In genomic region chr11:70518923-70519322, GRCm38 (mm10) we compare ENCODE assay signal across 11 mouse cellular contexts. TPM values are rescaled to one million over a fixed set of nuclear protein-coding genes. Genes with fewer than 3 reads are reported as not detected.
A peak's percentile ranks its signal among the peaks of the same experiment; 100 is the strongest.
DNase-seq lines count a peak whose midpoint lies in the region; ATAC-seq lines count a peak whose summit lies in the region.
"Had no signal": no experiment of that assay in that cellular context is flagged by ENCODE, and none has a peak within 500 bp of the region (broad histone marks: within the 10 kb centered on the region; RNA-seq: fewer than 3 reads in every experiment).

Gene Gltpd2 (plus strand): TSS chr11:70519196.

- H3K27ac ChIP-seq in heart, embryonic 15.5 days, result peak within 1 kb of the TSS; percentile 70
- H3K27ac ChIP-seq in embryonic facial prominence, embryonic 11.5 days (replicated peaks; ENCODE audit: low read depth, low read length), result no peak within 1 kb of the TSS
- no peak within 1 kb of the TSS for H3K27ac ChIP-seq in hindbrain, embryonic 16.5 days (ENCODE audit: low read depth, low read length)
- no peak within 1 kb of the TSS for H3K27ac ChIP-seq in midbrain, embryonic 14.5 days (replicated peaks; ENCODE audit: low read depth, low read length)

- no peaks in the 10 kb centered on the region for H3K36me3 ChIP-seq in heart, embryonic 15.5 days
- H3K36me3 ChIP-seq in embryonic facial prominence, embryonic 11.5 days (replicated peaks; ENCODE audit: control insufficient read depth, insufficient read depth, low read depth, low read length), result no peaks in the 10 kb centered on the region
- H3K36me3 ChIP-seq in hindbrain, embryonic 16.5 days (ENCODE audit: control insufficient read depth, insufficient read depth, low read length), result no peaks in the 10 kb centered on the region
- H3K36me3 ChIP-seq in midbrain, embryonic 14.5 days (ENCODE audit: control insufficient read depth, insufficient read depth, low read length), result no peaks in the 10 kb centered on the region

- peaks cover 15% of the 10 kb centered on the region for H3K4me1 ChIP-seq in heart, embryonic 15.5 days (replicated peaks)
- H3K4me1 ChIP-seq in embryonic facial prominence, embryonic 11.5 days (ENCODE audit: control insufficient read depth, insufficient read depth, low read length), result no peaks in the 10 kb centered on the region
- H3K4me1 ChIP-seq in hindbrain, embryonic 16.5 days (ENCODE audit: control insufficient read depth, insufficient read depth, low read depth, low read length), result peaks cover 2% of the 10 kb centered on the region; the same call in 1 of the 2 replicates
- no peaks in the 10 kb centered on the region for H3K4me1 ChIP-seq in midbrain, embryonic 14.5 days (ENCODE audit: control insufficient read depth, insufficient read depth, low read length)

- H3K27me3 ChIP-seq in heart, embryonic 15.5 days, result no peaks in the 10 kb centered on the region
- no peaks in the 10 kb centered on the region for H3K27me3 ChIP-seq in embryonic facial prominence, embryonic 11.5 days (ENCODE audit: control insufficient read depth, insufficient read depth, low read length)
- H3K27me3 ChIP-seq in hindbrain, embryonic 16.5 days (replicated peaks; ENCODE audit: control insufficient read depth, insufficient read depth, low read length), result peaks cover 3% of the 10 kb centered on the region; the same call in 1 of the 2 replicates
- no peaks in the 10 kb centered on the region for H3K27me3 ChIP-seq in midbrain, embryonic 14.5 days (ENCODE audit: control insufficient read depth, insufficient read depth, low read length)
- H3K27me3 ChIP-seq: CH12.LX had no signal

- H3K9me3 ChIP-seq in heart, embryonic 15.5 days (replicated peaks), result no peaks in the 10 kb centered on the region
- H3K9me3 ChIP-seq in embryonic facial prominence, embryonic 11.5 days (replicated peaks; ENCODE audit: control insufficient read depth, low read length), result no peaks in the 10 kb centered on the region
- no peaks in the 10 kb centered on the region for H3K9me3 ChIP-seq in hindbrain, embryonic 16.5 days (ENCODE audit: control insufficient read depth, low read length)
- no peaks in the 10 kb centered on the region for H3K9me3 ChIP-seq in midbrain, embryonic 14.5 days (ENCODE audit: control insufficient read depth, low read length)

- H3K9ac ChIP-seq in heart, embryonic 15.5 days, result peak within 1 kb of the TSS; percentile 62
- peak within 1 kb of the TSS; percentile 43 for H3K9ac ChIP-seq in embryonic facial prominence, embryonic 11.5 days (replicated peaks; ENCODE audit: low read length)
- H3K9ac ChIP-seq in hindbrain, embryonic 16.5 days (ENCODE audit: low read depth, low read length), result peak within 1 kb of the TSS; percentile 39
- peak within 1 kb of the TSS; percentile 43; the same call in 1 of the 2 replicates for H3K9ac ChIP-seq in midbrain, embryonic 14.5 days (replicated peaks; ENCODE audit: low read length)

- ATAC-seq in heart, embryonic 15.5 days (replicated peaks; ENCODE audit: insufficient number of reproducible peaks, insufficient read depth, low FRiP score, low read depth), result no peak
- no peak for ATAC-seq in embryonic facial prominence, embryonic 11.5 days (replicated peaks; ENCODE audit: insufficient number of reproducible peaks, low FRiP score, low TSS enrichment, low read depth)
- ATAC-seq in hindbrain, embryonic 16.5 days, result no peak
- no peak for ATAC-seq in midbrain, embryonic 14.5 days (ENCODE audit: low FRiP score, low TSS enrichment)

- H3K4me2 ChIP-seq in heart, embryonic 15.5 days, result peak within 1 kb of the TSS; percentile 76
- H3K4me2 ChIP-seq in embryonic facial prominence, embryonic 11.5 days (ENCODE audit: low read depth, low read length), result peak within 1 kb of the TSS; percentile 24
- peak within 1 kb of the TSS; percentile 38 for H3K4me2 ChIP-seq in hindbrain, embryonic 16.5 days (ENCODE audit: low read length)
- peak within 1 kb of the TSS; percentile 46 for H3K4me2 ChIP-seq in midbrain, embryonic 14.5 days (ENCODE audit: low read length)

- peak within 1 kb of the TSS; percentile 46 for H3K4me3 ChIP-seq in heart, embryonic 15.5 days
- peak within 1 kb of the TSS; percentile 5 for H3K4me3 ChIP-seq in embryonic facial prominence, embryonic 11.5 days (ENCODE audit: low read depth, low read length)
- H3K4me3 ChIP-seq in hindbrain, embryonic 16.5 days (ENCODE audit: low read length), result peak within 1 kb of the TSS; percentile 23
- peak within 1 kb of the TSS; percentile 20 for H3K4me3 ChIP-seq in midbrain, embryonic 14.5 days (replicated peaks; ENCODE audit: low read depth, low read length)

- 86% methylated on average over 10 of the region's 10 CpGs for WGBS in heart, embryonic 15.5 days
- WGBS in embryonic facial prominence, embryonic 11.5 days, result 79% methylated on average over 10 of the region's 10 CpGs
- WGBS in hindbrain, embryonic 16.5 days, result 80% methylated on average over 10 of the region's 10 CpGs
- 85% methylated on average over 10 of the region's 10 CpGs for WGBS in midbrain, embryonic 14.5 days

- no peak for DNase-seq in heart, adult 9 months (ENCODE audit: low spot score in 2 of 2)
- DNase-seq in embryonic facial prominence, embryonic 11.5 days (ENCODE audit: low spot score), result no peak
- DNase-seq in midbrain, embryonic 14.5 days, result no peak
- DNase-seq in urinary bladder, postnatal 14 days (ENCODE audit: low spot score), result no peak
- DNase-seq in B cell, adult 2 months, result no peak
- no peak for DNase-seq in layer of hippocampus, postnatal 36 days

RNA-seq across cellular contexts. Expression of gene Gltpd2, which starts in this region (rescaled TPM):
- polyA plus RNA-seq in heart, embryonic 15.5 days (2015; fragmentation: Nextera tagmentation; extraction: Ambion mirVana), result 0.42 TPM in 1 of 2 replicates, not detected in the other
- 0.46 TPM in 1 of 2 replicates, not detected in the other for polyA plus RNA-seq in embryonic facial prominence, embryonic 11.5 days (2014; fragmentation: Nextera tagmentation; extraction: Ambion mirVana)
- polyA plus RNA-seq in hindbrain, embryonic 16.5 days (2015; fragmentation: Nextera tagmentation; extraction: Ambion mirVana), result 0.39 and 0.40 TPM in 2 replicates
- polyA plus RNA-seq in midbrain, embryonic 14.5 days (2014; fragmentation: Nextera tagmentation; extraction: Ambion mirVana), result 0.42 and 0.64 TPM in 2 replicates
- total RNA-seq in layer of hippocampus, postnatal 36 days (2021), result not detected
- total RNA-seq: CH12.LX; granulocyte monocyte progenitor cell, adult 5-6 weeks had no signal
- polyA plus RNA-seq: brain, embryonic 14.5 days had no signal

Comparison
In these comparisons a context has a peak if more than half of its experiments do, and no peak if none do; other contexts are left out.
1. H3K4me2 ChIP-seq: peak in every context shown above with its lines; median percentile 76 in heart, embryonic 15.5 days; 46 in midbrain, embryonic 14.5 days; 38 in hindbrain, embryonic 16.5 days; 24 in embryonic facial prominence, embryonic 11.5 days.